Mouse (Mus musculus) kidney, adult 2 months (tissue): ENCODE measurements around the gene Olfr723. TPM values are rescaled to one million over a fixed set of nuclear protein-coding genes. Genes with fewer than 3 reads are reported as not detected.
"Not testable (repeated sequence)": the region's sequence is repeated elsewhere in the genome, so short reads cannot be mapped to it uniquely, and the experiment has no call there.

ENCODE experiments used
- DNase-seq: peaks from one replicate; pipeline ENCODE4 v3.0.0; 2021
- H3K27ac ChIP-seq: fragments of 200-500 bp; 2 replicates; pipeline ENCODE4 v1.5.1; 2012; ENCODE audit warnings: low read depth, low read length, control low read depth, inconsistent platforms; ENCODE audit not compliant: insufficient read depth
- H3K27me3 ChIP-seq: fragments of 200-500 bp; replicated peaks from 2 replicates; pipeline ENCODE4 v1.6.1; 2012; ENCODE audit warnings: mild to moderate bottlenecking, moderate library complexity, low read length, inconsistent platforms; ENCODE audit not compliant: control insufficient read depth, insufficient read depth
- H3K36me3 ChIP-seq: fragments of 200-500 bp; 2 replicates; pipeline ENCODE4 v1.6.1; 2012; ENCODE audit warnings: mild to moderate bottlenecking, moderate library complexity, low read length, inconsistent platforms; ENCODE audit not compliant: control insufficient read depth, insufficient read depth
- H3K4me1 ChIP-seq: fragments of 200-500 bp; 2 replicates; pipeline ENCODE4 v1.6.1; 2011; ENCODE audit warnings: low read length; ENCODE audit not compliant: control insufficient read depth, insufficient read depth
- H3K4me3 ChIP-seq: fragments of 200-500 bp; 2 replicates; pipeline ENCODE4 v1.5.1; 2011; ENCODE audit warnings: mild to moderate bottlenecking, low read depth, low read length, control low read depth; ENCODE audit not compliant: insufficient read depth
- CTCF ChIP-seq: fragments of 200-500 bp; conservative IDR thresholded peaks from 2 replicates; pipeline ENCODE4 v1.5.1; 2011; ENCODE audit warnings: low read depth, mild to moderate bottlenecking, control low read depth, low read length, moderate library complexity, mixed read lengths; ENCODE audit not compliant: insufficient read depth, insufficient read length
- POLR2A ChIP-seq: fragments of 200-500 bp; IDR thresholded peaks from one replicate; pipeline ENCODE4 v1.6.1; 2011; ENCODE audit warnings: low read depth, low read length, control low read depth
- whole genome bisulfite sequencing: fragments of 180-500 bp; shearing (Covaris S2); methylation state at CpG from one replicate; pipeline ENCODE4 v1.1.7; 2018; 5-methylcytosine and 5-hydroxymethylcytosine counted together
- polyA plus RNA-seq: library from polyadenylated mRNA; depleted of rRNA; stranded (reverse); fragments of >200 nt; gene quantifications from 2 replicates; pipeline ENCODE4 v1.2.3, GENCODE M21; 2012; rRNA removed

The Olfr723 gene
- polyA plus RNA-seq, result not detected in 2 replicates

- DNase-seq, H3K27me3 ChIP-seq, H3K27ac ChIP-seq, H3K36me3 ChIP-seq, H3K4me1 ChIP-seq, H3K4me3 ChIP-seq: not testable (repeated sequence)
Measured at GRCm38 (mm10) chr14:49931687-49932086, at the start of gene Olfr723. TSS of gene Olfr723 (minus strand) at chr14:49931787.

- H3K36me3 ChIP-seq, H3K4me1 ChIP-seq, H3K27ac ChIP-seq, DNase-seq, H3K4me3 ChIP-seq, H3K27me3 ChIP-seq: not testable (repeated sequence)
- WGBS, result 54% methylated on average over 1 of the region's 1 CpGs
Measured at GRCm38 (mm10) chr14:49963174-49963573, 31.6 kb upstream of the Olfr723 start, which contains the start of gene Olfr724. TSS of gene Olfr724 (minus strand) at chr14:49963274.

- 34% methylated on average over 2 of the region's 2 CpGs for WGBS
- no peak for DNase-seq
- TF ChIP-seq POLR2A (no peak), CTCF (no peak)
- no peak overlapping the region for H3K27ac ChIP-seq
- no peak overlapping the region for H3K4me3 ChIP-seq
- no peaks in the 10 kb centered on the region for H3K4me1 ChIP-seq
- no peaks in the 10 kb centered on the region for H3K36me3 ChIP-seq
- no peaks in the 10 kb centered on the region for H3K27me3 ChIP-seq
Measured at GRCm38 (mm10) chr14:49955890-49956289, 24.3 kb upstream of the Olfr723 start.

GRCm38 (mm10) chr14:49901899-49902298 is 29.7 kb downstream of the Olfr723 start, which contains the start of gene Olfr722:
TSS of gene Olfr722 (minus strand) at chr14:49901999.
- TF ChIP-seq POLR2A (no peak), CTCF (no peak)
- Histone ChIP-seq H3K36me3 (no peaks in the 10 kb centered on the region), H3K4me1 (no peaks in the 10 kb centered on the region), H3K4me3 (no peak within 1 kb of the TSS), H3K27ac (no peak within 1 kb of the TSS), H3K27me3 (no peaks in the 10 kb centered on the region)
- DNase-seq, result no peak

Other genes starting within 250 kb of the Olfr723 start
- 6.4 and 7.3 TPM in 2 replicates for gene Armh4, start 148.4 kb downstream of the Olfr723 start, polyA plus RNA-seq
- not detected in 2 replicates for gene Olfr722, start 29.8 kb downstream of the Olfr723 start, polyA plus RNA-seq
- not detected in 2 replicates for gene Olfr724, start 31.5 kb upstream of the Olfr723 start, polyA plus RNA-seq
- gene Olfr725, start 108.6 kb upstream of the Olfr723 start, polyA plus RNA-seq, result not detected in 2 replicates
- not detected in 2 replicates for gene Olfr726, start 159.2 kb upstream of the Olfr723 start, polyA plus RNA-seq
- gene Olfr727, start 191.4 kb upstream of the Olfr723 start, polyA plus RNA-seq, result not detected in 2 replicates
- gene Olfr728, start 210.9 kb upstream of the Olfr723 start, polyA plus RNA-seq, result not detected in 2 replicates
- not detected in 2 replicates for gene Olfr729, start 221.1 kb upstream of the Olfr723 start, polyA plus RNA-seq